Mouse (Mus musculus) limb, embryonic 11.5 days (tissue): Measurements from ENCODE around the gene Cpvl. TPM values are rescaled to one million over a fixed set of nuclear protein-coding genes. Genes with fewer than 3 reads are reported as not detected.

ENCODE experiments used
- ATAC-seq: fragments of 200-750 bp; cut with Nextera tagmentation; 2 replicates; pipeline ENCODE4 v1.8.0; 2017; ENCODE audit warnings: low read depth; ENCODE audit not compliant: insufficient number of reproducible peaks, low FRiP score, low TSS enrichment
- DNase-seq: peaks from one replicate; pipeline ENCODE4 v3.0.0-alpha.2; 2015; ENCODE audit warnings: low spot score
- H3K27ac ChIP-seq: fragments of 300-500 bp; sonication (generic); replicated peaks from 2 replicates; pipeline ENCODE4 v1.5.1; 2014; ENCODE audit warnings: low read depth, mild to moderate bottlenecking, low read length
- H3K27me3 ChIP-seq: fragments of 300-500 bp; sonication (generic); 2 replicates; pipeline ENCODE4 v1.6.1; 2014; ENCODE audit warnings: mild to moderate bottlenecking, low read length, mixed read lengths; ENCODE audit not compliant: control insufficient read depth, insufficient read depth
- H3K36me3 ChIP-seq: fragments of 300-500 bp; sonication (generic); 2 replicates; pipeline ENCODE4 v1.6.1; 2014; ENCODE audit warnings: mild to moderate bottlenecking, low read length, moderate library complexity, mixed read lengths; ENCODE audit not compliant: control insufficient read depth, insufficient read depth
- H3K4me1 ChIP-seq: fragments of 300-500 bp; sonication (generic); 2 replicates; pipeline ENCODE4 v1.6.1; 2014; ENCODE audit warnings: low read length, mixed read lengths; ENCODE audit not compliant: control insufficient read depth, insufficient read depth
- H3K4me2 ChIP-seq: fragments of 300-500 bp; sonication (generic); 2 replicates; pipeline ENCODE4 v1.6.1; 2014; ENCODE audit warnings: low read depth, mild to moderate bottlenecking, moderate library complexity; ENCODE audit not compliant: severe bottlenecking
- H3K4me3 ChIP-seq: fragments of 300-500 bp; sonication (generic); 2 replicates; pipeline ENCODE4 v1.5.1; 2014; ENCODE audit warnings: low read depth, low read length
- H3K9ac ChIP-seq: fragments of 300-500 bp; sonication (generic); 2 replicates; pipeline ENCODE4 v1.6.1; 2014; ENCODE audit warnings: mild to moderate bottlenecking, low read length
- H3K9me3 ChIP-seq: fragments of 300-500 bp; sonication (generic); 2 replicates; pipeline ENCODE4 v1.6.1; 2016; ENCODE audit warnings: low read length; ENCODE audit not compliant: control insufficient read depth
- whole genome bisulfite sequencing: fragments of 180-500 bp; shearing (Covaris S2); extraction: QIAGEN DNeasy Blood & Tissue Kit; methylation state at CpG from one replicate; pipeline ENCODE4 v1.1.7; 2014; 5-methylcytosine and 5-hydroxymethylcytosine counted together
- polyA plus RNA-seq: library from polyadenylated mRNA; unstranded; fragments of >200 nt; fragmentation: Nextera tagmentation; extraction: Ambion mirVana; gene quantifications from 2 replicates; pipeline ENCODE4 v1.2.1, GENCODE M21; 2014

Gene Cpvl
- polyA plus RNA-seq, 1 experiment from 2014 or later: 0.25 TPM

GRCm38 (mm10) chr6:53884931-53885330 lies 93.5 kb downstream of the Cpvl start:
- Histone ChIP-seq H3K9ac (no peak overlapping the region), H3K4me3 (no peak overlapping the region), H3K36me3 (no peaks in the 10 kb centered on the region), H3K4me2 (no peak overlapping the region), H3K4me1 (peaks cover 12% of the 10 kb centered on the region), H3K9me3 (no peaks in the 10 kb centered on the region), H3K27ac (no peak overlapping the region), H3K27me3 (no peaks in the 10 kb centered on the region)
- DNase-seq: no peak
- no peak for ATAC-seq
- 85% methylated on average over 4 of the region's 4 CpGs for WGBS

DNA sequence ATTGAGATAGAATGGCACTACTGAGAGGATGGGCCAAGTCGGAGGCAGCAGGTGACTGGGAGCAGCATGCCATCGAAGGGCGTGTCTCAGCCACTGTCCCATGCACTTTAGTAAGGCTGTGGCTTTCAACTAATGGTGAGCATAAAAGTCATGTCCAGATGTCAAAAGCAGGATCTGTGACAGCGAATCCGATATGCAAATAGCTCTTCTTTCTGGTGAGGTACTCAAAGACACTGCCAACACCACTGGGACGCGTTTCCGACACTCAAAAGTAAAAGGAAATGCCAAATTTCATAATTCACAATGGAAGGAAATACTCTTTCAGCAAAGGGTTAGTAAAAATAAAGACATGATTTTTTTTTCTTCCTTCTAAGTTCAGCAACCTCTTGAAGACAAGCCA lies 94.0 kb downstream of the Cpvl start:
- no peak overlapping the region for H3K9ac ChIP-seq
- no peaks in the 10 kb centered on the region for H3K36me3 ChIP-seq
- 96% methylated on average over 8 of the region's 8 CpGs for WGBS
- no peaks in the 10 kb centered on the region for H3K27me3 ChIP-seq
- H3K27ac ChIP-seq: no peak overlapping the region
- H3K4me1 ChIP-seq: peaks cover 12% of the 10 kb centered on the region
- no peak overlapping the region for H3K4me2 ChIP-seq
- ATAC-seq (no peak), DNase-seq (no peak)
- H3K4me3 ChIP-seq: no peak overlapping the region
- no peaks in the 10 kb centered on the region for H3K9me3 ChIP-seq

GRCm38 (mm10) chr6:53883405-53883804 lies 95.1 kb downstream of the Cpvl start:
- DNase-seq (no peak), ATAC-seq (no peak)
- Histone ChIP-seq H3K4me3 (no peak overlapping the region), H3K27ac (no peak overlapping the region), H3K9ac (no peak overlapping the region), H3K9me3 (no peaks in the 10 kb centered on the region), H3K4me1 (peaks cover 12% of the 10 kb centered on the region), H3K36me3 (no peaks in the 10 kb centered on the region), H3K4me2 (no peak overlapping the region), H3K27me3 (no peaks in the 10 kb centered on the region)
- 69% methylated on average over 7 of the region's 7 CpGs for WGBS

GRCm38 (mm10) chr6:53881623-53882022 lies 96.8 kb downstream of the Cpvl start:
- Histone ChIP-seq H3K4me3 (no peak overlapping the region), H3K9ac (no peak overlapping the region), H3K36me3 (no peaks in the 10 kb centered on the region), H3K27ac (no peak overlapping the region), H3K9me3 (no peaks in the 10 kb centered on the region), H3K27me3 (no peaks in the 10 kb centered on the region), H3K4me2 (no peak overlapping the region), H3K4me1 (peaks cover 12% of the 10 kb centered on the region)
- 37% methylated on average over 10 of the region's 10 CpGs for WGBS
- no peak for ATAC-seq
- no peak for DNase-seq

GRCm38 (mm10) chr6:53881235-53881606 lies 97.2 kb downstream of the Cpvl start:
- no peaks in the 10 kb centered on the region for H3K9me3 ChIP-seq
- no peak overlapping the region for H3K4me2 ChIP-seq
- H3K27me3 ChIP-seq: no peaks in the 10 kb centered on the region
- WGBS: 44% methylated on average over 5 of the region's 5 CpGs
- H3K4me3 ChIP-seq: no peak overlapping the region
- H3K36me3 ChIP-seq: no peaks in the 10 kb centered on the region
- peaks cover 12% of the 10 kb centered on the region for H3K4me1 ChIP-seq
- peak overlapping the region; percentile 27; the same call in 1 of the 2 replicates for H3K9ac ChIP-seq
- ATAC-seq: no peak
- DNase-seq: no peak
- H3K27ac ChIP-seq: no peak overlapping the region

GRCm38 (mm10) chr6:53880530-53881234 lies 97.8 kb downstream of the Cpvl start:
- ATAC-seq: no peak
- peaks cover 12% of the 10 kb centered on the region for H3K4me1 ChIP-seq
- peak overlapping the region; percentile 27; the same call in 1 of the 2 replicates for H3K9ac ChIP-seq
- WGBS: 38% methylated on average over 14 of the region's 14 CpGs
- no peaks in the 10 kb centered on the region for H3K27me3 ChIP-seq
- no peak for DNase-seq
- H3K9me3 ChIP-seq: no peaks in the 10 kb centered on the region
- no peak overlapping the region for H3K27ac ChIP-seq
- H3K4me2 ChIP-seq: peak overlapping the region; percentile 22; the same call in 1 of the 2 replicates
- H3K36me3 ChIP-seq: no peaks in the 10 kb centered on the region
- no peak overlapping the region; the same call in 1 of the 2 replicates for H3K4me3 ChIP-seq

DNA sequence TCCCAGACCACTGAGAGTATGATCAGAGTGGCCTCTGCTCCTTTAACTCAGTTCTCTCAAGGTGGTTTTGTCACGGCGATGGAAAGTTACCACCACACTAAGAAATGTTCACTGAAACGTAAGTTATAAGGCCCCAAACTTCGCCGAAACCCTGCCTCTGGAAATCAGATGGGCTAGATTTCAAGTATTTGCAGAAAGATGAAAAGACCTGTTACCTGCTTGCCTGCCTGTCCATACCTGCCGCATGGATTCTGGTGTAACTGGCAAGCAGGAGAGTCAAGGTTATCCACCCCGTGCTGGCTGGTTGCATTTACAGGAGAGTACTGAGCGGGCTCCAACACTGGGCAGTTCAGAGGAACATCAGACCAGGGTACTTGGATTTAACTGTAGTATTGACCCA lies 98.9 kb downstream of the Cpvl start:
- no peaks in the 10 kb centered on the region for H3K36me3 ChIP-seq
- DNase-seq: no peak
- H3K4me3 ChIP-seq: no peak overlapping the region
- H3K27me3 ChIP-seq: no peaks in the 10 kb centered on the region
- no peak overlapping the region for H3K4me2 ChIP-seq
- ATAC-seq: no peak
- no peaks in the 10 kb centered on the region for H3K9me3 ChIP-seq
- H3K4me1 ChIP-seq: peaks cover 12% of the 10 kb centered on the region
- no peak overlapping the region for H3K27ac ChIP-seq
- 89% methylated on average over 8 of the region's 8 CpGs for WGBS
- no peak overlapping the region for H3K9ac ChIP-seq

DNA sequence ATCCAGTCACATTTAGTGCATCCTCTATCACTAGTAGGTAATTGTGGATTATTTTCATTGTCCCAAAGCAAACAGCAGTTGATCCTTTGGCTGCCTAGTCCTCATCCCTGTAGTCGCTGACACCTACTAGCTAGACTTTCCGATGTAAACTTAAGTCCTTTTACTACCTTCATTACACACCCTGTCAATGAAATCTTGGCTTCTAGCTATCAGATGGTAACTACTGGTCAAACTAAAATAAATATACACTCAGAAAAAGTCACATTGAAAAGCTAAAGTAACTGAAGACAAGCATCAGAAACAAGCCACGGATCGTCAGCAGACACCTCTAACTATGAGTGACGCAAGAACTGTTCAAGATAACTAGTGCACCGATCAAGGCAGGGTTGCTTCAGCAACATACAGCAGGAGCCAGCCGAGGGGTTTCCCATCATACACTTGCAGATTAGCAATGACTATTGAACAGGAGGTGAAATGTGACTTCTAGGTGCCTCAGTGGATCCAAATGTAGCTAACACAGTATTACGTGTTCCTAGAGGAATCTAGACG lies 103.5 kb downstream of the Cpvl start:
- no peak overlapping the region for H3K27ac ChIP-seq
- H3K4me1 ChIP-seq: peaks cover 3% of the 10 kb centered on the region; the same call in 1 of the 2 replicates
- H3K9me3 ChIP-seq: no peaks in the 10 kb centered on the region
- WGBS: 88% methylated on average over 9 of the region's 9 CpGs
- H3K9ac ChIP-seq: no peak overlapping the region
- H3K4me2 ChIP-seq: no peak overlapping the region
- DNase-seq (no peak), ATAC-seq (no peak)
- no peak overlapping the region for H3K4me3 ChIP-seq
- no peaks in the 10 kb centered on the region for H3K27me3 ChIP-seq
- no peaks in the 10 kb centered on the region for H3K36me3 ChIP-seq
